Mouse (Mus musculus): ENCODE data around the gene Gm45021.

Gene Gm45021

DNA sequence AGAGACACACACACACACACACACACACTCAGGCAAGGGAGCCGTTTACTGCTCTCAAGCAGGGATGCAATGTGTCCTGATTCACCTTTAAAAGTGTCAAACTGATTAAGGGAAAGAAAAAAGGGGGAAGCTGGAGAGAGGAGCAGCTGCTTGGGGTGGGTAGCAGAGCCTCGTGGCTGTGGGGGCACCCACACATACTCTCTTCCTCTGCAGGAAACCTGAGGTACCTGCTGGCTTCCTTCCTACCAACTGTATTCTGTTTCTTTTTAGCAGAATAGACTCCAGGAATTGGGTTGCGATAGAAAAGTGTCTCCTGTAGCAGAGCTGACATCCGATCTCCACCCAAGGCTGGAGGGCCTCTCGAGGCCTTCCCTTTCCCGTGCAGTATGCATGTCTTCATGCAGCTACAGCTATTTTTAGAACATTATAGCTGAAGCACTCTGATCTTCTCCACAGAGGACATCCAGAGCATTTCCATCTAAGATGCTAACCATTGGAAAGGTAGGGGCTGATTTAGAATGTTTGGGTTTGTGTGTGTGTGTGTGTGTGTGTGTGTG lies at the start of gene Gm45021:
Gm45021 (plus strand) TSS at position 417 of the 557 bp plus-strand sequence.
- DNase-seq (ENCODE audit: low spot score): no peak

DNA sequence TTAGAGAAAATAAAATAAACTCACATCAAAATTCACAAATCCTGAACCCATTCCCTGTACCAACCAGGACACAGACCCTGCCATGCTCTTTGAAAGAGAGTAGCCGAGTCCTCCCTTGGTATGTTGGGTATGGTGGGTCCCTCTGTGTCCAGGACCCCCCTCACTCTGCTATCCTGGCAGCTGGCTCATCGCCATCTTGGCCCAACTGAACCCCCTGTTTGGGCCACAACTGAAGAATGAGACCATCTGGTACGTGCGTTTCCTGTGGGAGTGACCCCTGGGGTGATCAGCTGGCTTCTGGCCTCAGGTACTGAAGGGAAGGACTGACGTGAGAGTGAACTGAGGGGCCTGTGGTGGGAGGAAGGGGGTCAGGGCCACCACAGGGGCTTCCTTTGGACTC lies 49.5 kb upstream of the Gm45021 start:
- DNase-seq (ENCODE audit: low spot score): no peak

DNA sequence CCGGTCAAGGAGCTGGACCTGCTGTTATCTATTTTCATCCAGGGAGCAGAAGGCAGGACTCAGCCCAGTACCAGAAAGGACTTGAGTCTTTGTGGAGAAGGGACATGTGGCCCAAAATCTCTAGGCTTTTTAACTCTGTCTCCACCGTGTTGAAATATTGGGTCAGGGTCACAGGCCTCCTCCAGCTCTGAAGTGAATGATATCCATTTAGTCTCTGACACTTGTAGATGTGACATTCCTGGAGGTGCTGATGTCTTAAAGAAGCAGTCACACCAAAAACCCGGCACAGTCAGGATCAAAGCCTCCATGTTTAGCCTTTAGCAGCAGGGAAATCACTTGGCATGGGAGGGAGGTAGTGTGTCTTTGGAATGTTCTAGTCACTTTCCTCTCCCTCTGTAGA lies 48.7 kb upstream of the Gm45021 start:
- DNase-seq (ENCODE audit: low spot score): no peak

DNA sequence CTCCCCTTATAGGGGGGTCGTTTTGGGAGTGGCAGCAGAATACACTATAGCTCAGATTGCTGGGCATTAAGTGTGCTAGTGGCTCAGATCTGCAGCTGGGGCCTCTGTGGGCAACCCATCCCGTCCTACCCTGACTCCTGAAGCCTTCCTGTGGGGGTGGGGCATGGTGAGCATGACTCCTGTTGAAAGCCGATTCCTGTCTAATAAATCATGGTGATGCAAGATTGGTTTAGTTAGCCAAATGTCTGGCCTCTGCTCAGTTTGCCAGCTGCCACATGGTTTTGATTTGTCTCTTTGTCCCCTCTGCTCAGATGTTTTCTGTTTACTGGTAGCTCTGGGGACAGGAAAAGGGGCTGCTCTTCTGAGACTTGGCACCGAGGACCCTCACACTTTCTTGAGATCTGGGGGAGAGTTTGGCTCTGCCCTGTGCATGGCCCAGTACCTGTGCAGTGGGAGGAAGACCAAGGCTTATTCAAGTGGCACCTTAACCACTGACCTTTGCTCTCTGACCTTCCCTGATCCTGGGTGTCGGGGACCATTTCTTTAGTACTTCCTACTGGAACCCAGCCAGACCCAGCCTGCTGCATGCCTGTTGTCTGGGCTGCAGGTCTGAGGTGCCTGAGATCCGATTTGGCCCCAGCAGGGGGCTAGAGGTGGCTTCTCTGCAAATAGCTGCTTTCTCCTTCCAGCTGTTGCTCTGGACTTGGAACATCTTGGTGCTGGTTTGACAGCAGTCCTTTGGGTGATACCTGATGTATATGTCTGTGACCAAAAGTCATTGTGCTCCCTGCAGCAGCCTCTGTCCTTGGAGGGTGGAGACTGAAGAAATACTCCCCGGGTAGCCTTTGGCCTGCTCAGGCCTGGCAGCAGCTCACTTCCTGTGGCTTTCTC lies 47.6 kb upstream of the Gm45021 start:
- peak; percentile 83 for DNase-seq (ENCODE audit: low spot score)

DNA sequence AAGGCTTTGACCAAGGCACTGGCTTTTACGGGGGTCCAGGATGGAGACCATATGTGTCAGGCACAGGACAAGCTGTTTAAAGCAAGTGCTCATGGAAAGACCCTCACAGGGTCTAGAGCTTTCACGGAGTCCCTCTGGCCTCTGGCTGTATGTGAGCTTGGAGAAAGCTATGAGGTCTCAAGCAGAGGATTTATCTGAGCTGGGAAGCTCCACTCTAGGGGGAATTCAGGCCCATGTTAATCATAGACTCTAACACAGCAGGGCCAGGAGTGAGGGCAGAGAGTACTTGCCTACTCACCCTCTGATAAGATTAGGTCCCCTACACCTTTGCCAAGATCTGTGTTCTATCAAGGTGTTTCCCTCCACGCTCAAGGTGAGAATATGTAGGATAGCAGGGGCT lies 46.8 kb upstream of the Gm45021 start:
- no peak for DNase-seq (ENCODE audit: low spot score)

DNA sequence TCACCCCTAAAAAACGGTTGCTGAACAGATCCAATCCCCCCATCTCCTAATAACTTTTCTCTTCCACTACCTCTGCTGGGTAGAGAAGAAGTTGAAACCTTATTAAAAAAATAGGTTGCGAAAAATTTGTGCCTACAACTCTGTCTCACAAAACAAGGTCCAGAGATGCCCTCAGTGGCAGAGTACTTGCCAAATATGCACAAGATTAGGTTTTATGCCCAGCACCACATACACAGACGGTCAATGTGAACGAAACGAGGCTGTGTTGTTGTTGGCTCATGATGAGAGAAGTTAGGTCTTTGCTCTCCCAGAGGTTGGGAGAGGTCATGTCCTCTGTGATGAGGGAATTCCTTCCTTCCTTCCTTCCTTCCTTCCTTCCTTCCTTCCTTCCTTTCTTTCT lies 44.2 kb upstream of the Gm45021 start:
- DNase-seq (ENCODE audit: low spot score): no peak

DNA sequence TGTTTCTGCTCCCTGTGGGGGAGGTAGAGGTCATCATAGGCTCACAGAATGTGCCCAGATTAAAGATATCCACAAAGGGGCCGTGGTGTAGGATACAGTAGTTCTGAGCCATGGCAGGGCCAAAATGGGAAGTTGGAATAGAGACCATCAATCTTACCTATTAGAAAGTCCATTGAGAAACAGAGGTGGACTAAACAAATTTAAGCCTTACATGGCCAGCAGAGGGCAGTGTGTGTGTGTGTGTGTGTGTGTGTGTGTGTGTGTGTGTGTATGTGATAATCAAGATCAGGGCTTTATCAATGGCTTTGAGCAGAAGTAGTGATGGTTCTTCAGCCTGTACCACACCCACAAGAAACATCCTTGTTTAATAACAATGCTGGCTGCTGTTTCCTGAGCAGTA lies 43.1 kb upstream of the Gm45021 start:
- no peak for DNase-seq (ENCODE audit: low spot score)

DNA sequence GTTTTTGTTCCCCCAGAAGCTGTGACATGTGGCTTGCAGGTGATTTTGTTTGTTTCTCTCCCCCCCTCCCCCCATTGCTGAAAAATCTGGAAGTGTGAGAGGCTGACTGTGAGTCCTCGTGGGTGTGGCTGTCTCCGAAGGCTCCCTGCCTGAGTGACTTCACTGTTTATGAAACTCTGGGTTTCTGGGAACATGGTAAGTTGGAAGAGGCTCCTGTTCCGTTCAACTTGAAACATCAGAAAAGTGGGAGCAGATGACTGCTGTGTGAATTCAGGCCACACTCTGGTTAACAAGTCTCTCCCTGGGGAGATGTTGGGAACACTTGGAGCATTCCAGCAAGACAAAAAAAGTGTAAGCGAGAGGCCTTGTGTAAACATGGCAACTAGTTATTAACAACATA lies 42.6 kb upstream of the Gm45021 start:
- no peak for DNase-seq (ENCODE audit: low spot score)

DNA sequence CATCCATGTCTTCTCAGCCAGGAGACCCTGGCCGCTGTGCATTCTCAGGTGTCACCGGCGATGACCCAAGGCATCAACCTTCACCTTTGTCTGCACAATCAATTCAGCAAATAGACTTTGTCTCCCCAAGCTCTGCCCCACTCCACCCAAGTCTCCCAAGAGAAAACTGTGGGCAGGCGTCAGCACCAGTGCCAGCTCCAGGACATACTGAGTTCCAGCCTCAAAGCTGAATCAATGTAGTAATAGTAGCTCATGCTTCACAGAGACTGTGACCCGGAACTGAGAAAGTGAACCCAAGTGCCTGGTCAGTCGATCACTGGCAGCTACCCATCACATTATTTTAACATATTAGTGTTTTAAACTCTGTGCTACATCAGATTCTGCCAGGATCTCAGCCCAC lies 41.1 kb upstream of the Gm45021 start:
- no peak for DNase-seq (ENCODE audit: low spot score)

DNA sequence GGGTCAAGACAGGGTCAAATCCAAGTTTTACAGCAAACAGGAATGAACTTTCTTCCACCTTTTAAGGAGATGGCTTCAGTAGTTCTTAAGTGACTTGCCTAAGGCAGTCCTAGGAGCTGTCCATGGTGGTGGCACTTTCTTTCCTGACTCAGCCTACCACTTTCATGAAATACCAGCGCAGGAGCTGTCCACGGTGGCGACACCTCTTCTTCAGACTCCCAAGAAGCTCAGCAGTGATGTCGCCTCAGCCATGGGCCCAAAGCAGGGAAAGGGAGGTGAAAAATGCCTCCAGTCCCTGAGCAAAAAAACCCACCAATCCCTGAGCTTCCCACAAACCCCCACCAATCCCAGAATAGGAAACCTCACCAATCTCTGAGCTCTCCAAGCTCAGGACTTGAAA lies 36.5 kb upstream of the Gm45021 start:
- peak; percentile 62 for DNase-seq (ENCODE audit: low spot score)

DNA sequence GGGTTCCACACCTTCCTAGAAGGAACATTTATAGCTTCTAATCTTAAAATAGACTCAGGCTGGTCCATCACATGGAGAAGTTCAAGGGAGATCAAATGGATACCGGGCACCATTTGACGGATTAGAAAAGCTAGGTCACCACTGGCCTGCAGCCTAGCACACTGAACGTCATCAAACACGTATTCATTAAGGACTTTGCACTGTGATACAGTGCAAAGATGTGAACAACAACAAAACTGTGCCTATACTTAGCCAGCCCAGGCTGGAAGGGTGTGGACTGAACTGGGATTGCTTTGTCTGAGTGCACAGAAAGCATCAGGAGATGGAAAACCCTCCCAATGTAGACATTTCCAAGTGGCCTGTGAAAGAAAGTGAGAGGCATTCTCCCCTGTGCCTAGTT lies 35.6 kb upstream of the Gm45021 start:
- no peak for DNase-seq (ENCODE audit: low spot score)

DNA sequence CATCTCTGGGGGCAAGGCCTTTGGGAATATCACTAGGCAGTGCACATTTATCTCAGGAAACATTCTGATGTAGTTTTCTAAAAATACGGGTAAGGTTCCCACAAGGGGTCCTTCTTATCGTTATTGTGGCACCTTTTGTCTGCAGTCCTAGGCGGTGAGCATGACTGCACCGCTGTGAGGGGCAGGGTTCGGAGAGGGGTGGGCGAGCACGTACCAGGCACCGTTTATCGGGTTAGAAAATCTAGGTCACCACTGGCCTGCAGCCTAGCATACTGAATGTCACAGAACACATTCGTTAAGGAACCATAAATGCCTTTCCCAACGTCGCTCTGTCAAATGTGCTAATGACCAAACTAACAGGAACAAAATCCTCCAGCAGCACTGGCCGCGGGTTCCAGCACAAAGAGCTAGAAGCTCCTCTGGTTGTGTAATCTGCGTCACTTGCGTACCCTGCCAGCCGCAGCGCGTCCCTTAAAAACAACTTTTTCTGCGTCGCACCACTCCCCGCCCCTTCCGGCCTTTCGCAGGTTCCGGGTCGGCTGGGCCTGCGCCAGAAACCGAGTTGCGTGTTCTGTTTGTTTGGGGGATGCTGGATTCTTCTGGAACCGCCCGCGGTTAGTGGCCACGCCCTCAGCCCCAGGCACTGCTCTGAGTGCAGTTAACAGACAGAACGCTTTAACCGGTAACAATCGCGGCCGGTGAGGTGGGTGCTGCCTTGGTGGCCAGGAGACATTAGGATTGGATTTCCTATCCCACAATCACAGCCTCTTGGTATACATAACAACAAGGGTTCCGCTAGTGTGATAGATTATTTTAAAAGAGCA lies 34.9 kb upstream of the Gm45021 start, which contains the start of gene Lrrc61:
Lrrc61 (plus strand) TSS at position 517 of the 824 bp plus-strand sequence.
- peak; percentile 93 for DNase-seq (ENCODE audit: low spot score)

DNA sequence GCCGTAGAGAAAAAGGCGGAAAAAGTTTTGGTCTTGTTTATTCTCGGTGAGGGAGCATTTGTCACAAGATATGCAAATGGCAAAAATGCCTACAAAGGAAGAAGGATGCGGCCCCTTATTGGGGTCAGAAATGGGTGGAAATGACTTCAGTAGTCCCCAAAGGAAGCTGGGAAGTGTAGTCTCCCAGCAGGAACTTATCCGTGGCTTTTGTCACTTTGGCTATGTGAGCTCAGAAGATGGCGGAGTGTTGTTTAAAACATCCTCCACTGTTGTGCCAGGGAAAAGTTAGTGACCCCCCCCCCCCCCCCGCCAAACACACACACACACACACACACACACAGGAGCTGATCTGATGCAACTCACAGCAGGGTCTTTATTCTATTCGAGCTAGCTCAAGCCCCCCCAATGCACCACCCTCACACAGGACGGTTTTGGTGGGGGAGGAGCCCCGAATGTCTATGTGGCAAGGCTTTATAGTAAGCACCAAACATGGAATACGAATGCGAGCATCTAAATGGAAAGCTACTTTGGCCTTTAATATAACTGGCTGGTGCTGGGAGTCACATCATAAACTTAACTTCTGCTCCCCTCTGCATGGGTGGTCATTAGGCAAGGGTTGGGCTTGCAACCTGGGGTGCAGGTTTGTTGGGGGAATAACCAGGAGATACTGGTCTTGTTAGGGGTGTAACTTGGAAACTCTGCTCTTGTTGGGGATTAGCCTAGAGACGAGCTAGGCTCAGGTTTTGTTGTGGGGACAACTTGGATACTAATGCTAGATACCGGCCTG lies 34.1 kb upstream of the Gm45021 start:
- peak; percentile 59 for DNase-seq (ENCODE audit: low spot score)

DNA sequence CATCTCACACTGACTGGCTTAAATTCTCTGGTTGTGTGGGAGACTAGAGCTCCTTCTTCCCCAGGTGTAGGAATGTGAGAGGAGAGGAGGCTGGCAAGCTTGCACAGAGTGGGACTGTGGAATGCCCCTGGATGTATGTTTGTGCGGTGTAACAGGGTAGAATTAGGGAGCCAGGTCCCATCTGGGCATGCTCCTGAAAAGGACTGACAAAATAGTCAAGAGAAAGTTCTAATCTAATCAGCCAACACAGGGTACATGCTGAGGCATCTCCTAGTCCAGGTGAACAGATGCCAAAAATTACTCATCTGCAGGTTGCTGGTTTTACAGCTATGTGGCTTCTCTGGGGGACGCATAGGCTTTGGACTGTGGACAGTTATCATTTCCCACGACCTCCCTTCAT lies 33.5 kb upstream of the Gm45021 start:
- DNase-seq (ENCODE audit: low spot score): no peak

DNA sequence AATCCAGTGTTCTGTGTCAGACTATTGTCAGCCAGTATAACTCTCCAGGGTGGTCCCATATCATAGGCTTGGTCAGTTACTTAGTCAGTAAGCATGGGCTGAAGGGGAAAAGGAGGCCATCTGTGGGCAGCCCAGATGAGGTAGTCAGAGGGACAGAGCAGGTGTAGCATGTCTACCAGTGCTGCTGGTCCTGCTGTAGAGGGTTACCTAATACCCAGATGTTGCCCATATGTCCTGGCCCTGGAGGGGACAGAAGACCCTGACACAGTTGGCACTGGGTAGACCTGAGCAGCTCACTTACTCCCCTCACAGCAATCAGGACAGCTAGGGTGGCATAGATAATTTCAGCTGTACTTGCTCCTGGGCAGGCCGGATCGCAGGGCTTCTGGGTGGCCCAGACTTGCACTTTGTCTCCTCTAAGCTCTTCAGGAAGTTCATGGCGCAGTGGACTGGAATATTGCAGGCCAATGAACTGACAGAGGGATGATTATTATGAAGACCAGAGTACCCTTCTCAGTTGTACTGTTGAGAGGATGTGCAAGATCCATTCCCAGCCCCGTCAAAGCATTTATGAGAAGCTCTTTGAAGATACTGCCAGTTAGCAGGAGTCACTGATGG lies 23.6 kb upstream of the Gm45021 start:
- DNase-seq (ENCODE audit: low spot score): no peak

DNA sequence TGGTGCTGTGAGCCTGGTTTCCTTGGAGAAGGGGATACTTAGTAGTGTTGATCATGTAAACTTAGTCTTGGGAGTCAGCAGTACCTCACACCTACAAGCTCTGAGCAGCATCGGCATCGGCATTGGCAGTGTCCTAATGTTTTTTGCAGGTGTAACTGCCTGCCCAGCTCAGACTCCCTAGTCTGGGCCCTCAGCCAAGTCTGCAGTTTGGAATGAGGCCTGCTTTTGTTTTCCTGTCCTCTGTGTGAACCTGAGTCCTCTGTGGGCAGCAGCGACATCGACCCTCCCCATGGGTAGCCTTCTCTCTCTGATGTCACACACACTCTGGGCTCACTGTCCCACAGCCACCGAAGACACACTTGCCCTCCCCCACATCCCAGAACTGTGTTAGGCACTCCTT lies 23.1 kb upstream of the Gm45021 start:
- peak; percentile 38 for DNase-seq (ENCODE audit: low spot score)

DNA sequence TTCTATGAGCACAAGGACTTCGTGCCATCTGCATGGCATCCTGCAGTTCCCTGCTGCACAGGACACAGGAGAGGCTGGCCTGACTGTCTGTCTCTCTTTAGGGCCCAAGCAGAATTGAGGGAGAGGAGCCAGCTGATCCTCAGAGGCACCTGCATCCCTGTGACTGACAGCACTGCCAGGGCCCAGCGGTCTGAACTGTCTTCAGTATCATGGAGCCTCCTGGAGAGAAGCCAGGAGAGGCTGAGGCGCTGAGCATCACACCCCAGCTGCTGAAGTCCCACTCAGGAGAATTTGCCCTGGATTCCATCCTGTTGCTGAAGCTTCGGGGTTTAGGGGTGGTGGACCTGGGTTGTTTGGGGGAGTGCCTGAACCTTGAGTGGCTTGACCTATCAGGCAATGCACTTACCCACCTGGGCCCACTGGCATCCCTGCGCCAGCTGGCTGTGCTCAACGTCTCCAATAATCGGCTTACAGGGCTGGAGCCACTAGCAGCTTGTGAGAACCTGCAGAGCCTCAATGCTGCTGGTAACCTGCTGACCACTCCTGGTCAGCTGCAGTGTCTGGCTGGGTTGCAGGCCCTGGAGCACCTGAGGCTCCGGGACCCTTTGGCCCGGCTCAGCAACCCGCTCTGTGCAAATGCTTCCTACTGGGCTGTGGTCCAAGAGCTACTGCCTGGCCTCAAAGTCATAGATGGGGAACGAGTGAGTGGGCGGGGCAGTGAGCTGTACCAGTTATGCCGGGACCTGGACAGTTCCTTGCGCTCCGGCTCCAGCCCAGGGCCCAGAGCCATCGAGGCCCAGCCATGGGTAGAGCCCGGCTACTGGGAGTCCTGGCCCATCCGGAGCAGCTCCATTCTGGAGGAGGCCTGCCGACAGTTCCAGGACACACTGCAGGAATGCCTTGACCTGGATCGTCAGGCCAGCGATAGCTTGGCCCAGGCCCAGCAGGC lies 21.1 kb upstream of the Gm45021 start:
- DNase-seq (ENCODE audit: low spot score): peak; percentile 37

DNA sequence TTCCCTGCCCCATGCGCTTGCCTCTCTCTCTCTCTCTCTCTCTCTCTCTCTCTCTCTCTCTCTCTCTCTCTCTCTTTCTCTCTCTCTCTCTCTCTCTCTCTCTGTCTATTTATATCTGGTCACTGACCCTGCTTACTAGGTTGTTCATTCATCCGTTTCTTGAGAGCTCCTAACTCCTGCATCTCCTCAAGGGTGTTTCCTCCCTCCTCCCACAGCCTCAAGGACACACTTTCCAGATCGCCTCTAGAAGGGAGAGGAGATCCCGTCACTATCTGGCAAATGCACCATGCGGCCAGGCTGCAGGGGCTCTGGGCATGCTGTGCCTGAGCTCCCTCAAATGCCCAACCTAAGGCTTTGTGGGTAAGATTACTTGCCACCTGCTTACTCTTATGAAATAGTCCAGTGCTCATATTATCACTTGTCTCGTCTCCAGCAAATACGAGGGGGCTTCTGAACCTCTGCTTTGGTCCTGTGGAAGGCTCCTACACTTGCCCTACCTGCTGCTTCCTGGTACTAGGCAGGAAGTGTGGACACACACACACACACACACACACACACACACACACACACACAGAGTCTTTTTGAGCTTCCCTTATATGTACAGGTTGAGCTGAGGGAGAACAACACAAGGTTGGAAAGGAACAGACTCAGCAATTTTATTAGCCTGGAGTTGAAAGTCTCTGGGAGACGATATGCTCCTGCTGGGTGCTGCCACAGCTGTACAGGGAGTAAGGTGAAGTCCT lies 20.2 kb upstream of the Gm45021 start:
- no peak for DNase-seq (ENCODE audit: low spot score)

DNA sequence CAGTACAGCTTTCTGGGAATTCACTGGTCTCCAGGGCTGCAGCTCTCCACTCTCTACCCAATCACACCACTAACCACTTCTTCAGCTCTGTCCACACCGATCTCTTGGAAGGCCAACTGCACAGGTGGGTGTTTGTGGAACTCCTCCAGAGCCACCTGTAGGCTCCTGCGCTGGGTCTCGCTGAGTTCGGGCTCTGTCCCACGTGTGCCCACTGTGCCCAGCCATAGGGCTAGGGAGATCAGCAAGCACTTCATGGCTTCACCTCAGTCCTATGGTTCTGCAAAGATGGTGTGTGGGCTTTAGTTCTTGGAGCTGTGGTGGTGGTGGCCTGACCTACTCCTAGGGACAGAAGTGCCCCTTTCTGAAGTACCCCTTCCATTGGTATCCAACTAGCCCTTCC lies 17.4 kb upstream of the Gm45021 start:
- DNase-seq (ENCODE audit: low spot score): no peak
